Comparison of ENCODE assay signal across 8 mouse cellular contexts in the genomic region with DNA sequence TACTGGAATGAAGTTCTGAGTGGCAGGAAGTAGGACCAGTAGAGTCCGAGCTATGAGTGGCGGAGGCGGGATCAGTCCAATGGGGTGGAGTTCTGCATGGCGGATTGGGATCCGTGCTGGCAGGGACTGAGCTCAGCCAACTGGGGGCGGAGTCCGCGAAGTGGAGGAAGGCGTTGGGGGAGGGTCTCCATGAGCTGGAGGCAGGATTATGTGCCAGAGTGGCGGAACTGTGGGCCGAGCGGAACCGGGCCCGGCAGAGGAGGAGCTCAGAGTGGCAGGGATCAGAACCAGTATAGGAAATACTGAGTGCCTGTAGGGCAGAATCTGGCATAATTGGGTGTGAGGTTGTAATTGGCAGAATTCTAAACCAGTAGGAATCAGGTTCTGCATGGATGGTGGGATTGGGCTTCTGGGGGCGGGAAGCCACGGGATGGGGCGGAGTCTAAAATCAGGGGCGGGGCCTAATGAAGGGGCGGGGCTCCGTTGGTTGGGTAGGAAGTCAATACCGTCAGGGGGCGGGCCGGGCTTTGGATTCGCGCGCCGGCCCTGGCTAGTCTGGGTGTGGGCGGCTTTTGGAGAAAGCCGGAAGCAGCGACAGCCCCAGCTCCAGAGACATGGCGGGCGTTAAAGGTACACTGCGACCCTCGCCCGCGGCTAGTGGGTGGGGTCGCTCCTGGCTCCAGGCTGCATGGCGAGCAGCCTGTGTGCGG. TPM values are rescaled to one million over a fixed set of nuclear protein-coding genes. Genes with fewer than 3 reads are reported as not detected.
DNase-seq lines count a peak whose midpoint lies in the region; ATAC-seq and TF ChIP-seq lines count a peak whose summit lies in the region.

A gene (plus strand): TSS at position 523 of the 710 bp plus-strand sequence.

- H3K4me2 ChIP-seq in forebrain, embryonic 13.5 days = peak within 1 kb of the TSS; percentile 67
- peak within 1 kb of the TSS; percentile 79 for H3K4me2 ChIP-seq in liver, postnatal 0 days (ENCODE audit: low read depth, low read length)
- H3K4me2 ChIP-seq in neural tube, embryonic 14.5 days (ENCODE audit: low read depth, low read length) = peak within 1 kb of the TSS; percentile 58

- TF ChIP-seq EP300 in ES-Bruce4 (IDR thresholded peaks at IDR 0.05; ENCODE audit: insufficient read depth, low read depth, low read length) = 0 out of 2 replicates have a peak, but pooled peaks have one; percentile 38
- peak; percentile 32; the same call in 1 of the 2 replicates for TF ChIP-seq EP300 in liver, postnatal 0 days (IDR thresholded peaks at IDR 0.05; ENCODE audit: low read depth)

- H3K9me3 ChIP-seq in ES-Bruce4 (replicated peaks; ENCODE audit: control insufficient read depth, insufficient read depth, low read length, poor library complexity, severe bottlenecking) = no peaks in the 10 kb centered on the region
- no peaks in the 10 kb centered on the region for H3K9me3 ChIP-seq in forebrain, embryonic 13.5 days (replicated peaks)
- H3K9me3 ChIP-seq in liver, postnatal 0 days (ENCODE audit: low read length) = no peaks in the 10 kb centered on the region
- no peaks in the 10 kb centered on the region for H3K9me3 ChIP-seq in neural tube, embryonic 14.5 days (ENCODE audit: control insufficient read depth, low read length)

- H3K27ac ChIP-seq in ES-Bruce4 (ENCODE audit: insufficient read depth, low read length) = peak within 1 kb of the TSS; percentile 47
- H3K27ac ChIP-seq in forebrain, embryonic 13.5 days = peak within 1 kb of the TSS; percentile 79
- H3K27ac ChIP-seq in liver, postnatal 0 days (ENCODE audit: low read depth) = peak within 1 kb of the TSS; percentile 94
- peak within 1 kb of the TSS; percentile 93 for H3K27ac ChIP-seq in neural tube, embryonic 14.5 days (ENCODE audit: low read depth, low read length)

- H3K4me1 ChIP-seq in ES-Bruce4 (ENCODE audit: control insufficient read depth, insufficient read depth, low read length) = peaks cover 2% of the 10 kb centered on the region
- peaks cover 18% of the 10 kb centered on the region for H3K4me1 ChIP-seq in forebrain, embryonic 13.5 days
- peaks cover 19% of the 10 kb centered on the region for H3K4me1 ChIP-seq in liver, postnatal 0 days (ENCODE audit: insufficient read depth)
- peaks cover 9% of the 10 kb centered on the region; the same call in 1 of the 2 replicates for H3K4me1 ChIP-seq in neural tube, embryonic 14.5 days (ENCODE audit: control insufficient read depth, insufficient read depth, low read length)

- H3K27me3 ChIP-seq in ES-Bruce4 (ENCODE audit: control insufficient read depth, insufficient read depth, low read length, poor library complexity, severe bottlenecking) = no peaks in the 10 kb centered on the region
- H3K27me3 ChIP-seq in forebrain, embryonic 13.5 days = no peaks in the 10 kb centered on the region
- no peaks in the 10 kb centered on the region for H3K27me3 ChIP-seq in liver, postnatal 0 days (ENCODE audit: insufficient read depth, low read length)
- no peaks in the 10 kb centered on the region for H3K27me3 ChIP-seq in neural tube, embryonic 14.5 days (ENCODE audit: control insufficient read depth, insufficient read depth, low read length)

- peak within 1 kb of the TSS; percentile 97 for H3K4me3 ChIP-seq in ES-Bruce4 (ENCODE audit: low read depth, low read length)
- H3K4me3 ChIP-seq in forebrain, embryonic 13.5 days = peak within 1 kb of the TSS; percentile 57
- H3K4me3 ChIP-seq in liver, postnatal 0 days (ENCODE audit: low read depth, low read length) = peak within 1 kb of the TSS; percentile 86
- peak within 1 kb of the TSS; percentile 85 for H3K4me3 ChIP-seq in neural tube, embryonic 14.5 days (ENCODE audit: low read depth, low read length)

- no peaks in the 10 kb centered on the region for H3K36me3 ChIP-seq in ES-Bruce4 (ENCODE audit: control insufficient read depth, insufficient read depth, low read length, poor library complexity, severe bottlenecking)
- no peaks in the 10 kb centered on the region for H3K36me3 ChIP-seq in forebrain, embryonic 13.5 days (ENCODE audit: poor library complexity, severe bottlenecking)
- H3K36me3 ChIP-seq in liver, postnatal 0 days (replicated peaks; ENCODE audit: insufficient read depth, low read length) = no peaks in the 10 kb centered on the region; the same call in 1 of the 2 replicates
- no peaks in the 10 kb centered on the region for H3K36me3 ChIP-seq in neural tube, embryonic 14.5 days (ENCODE audit: control insufficient read depth, insufficient read depth, low read length)

- under 1% methylated on average over 38 of the region's 39 CpGs for WGBS in forebrain, embryonic 13.5 days
- under 1% methylated on average over 39 of the region's 39 CpGs for WGBS in large intestine, adult 2 months
- under 1% methylated on average over 37 of the region's 39 CpGs for WGBS in liver, postnatal 0 days (ENCODE audit: insufficient replicate concordance)
- under 1% methylated on average over 39 of the region's 39 CpGs for WGBS in neural tube, embryonic 14.5 days

- ATAC-seq in cerebellum, adult (ENCODE audit: insufficient number of reproducible peaks, low FRiP score, low TSS enrichment) = peak; percentile 96
- ATAC-seq in forebrain, embryonic 13.5 days = peak; percentile 98
- peak; percentile 93 for ATAC-seq in liver, postnatal 0 days
- ATAC-seq in neural tube, embryonic 14.5 days (ENCODE audit: low read depth) = peak; percentile 98

- TF ChIP-seq POLR2A in ES-Bruce4 (IDR thresholded peaks at IDR 0.05; ENCODE audit: insufficient read depth, low read length) = peak; percentile 41

- H3K9ac ChIP-seq in ES-Bruce4 (ENCODE audit: low read depth, poor library complexity, severe bottlenecking) = peak within 1 kb of the TSS; percentile 92
- H3K9ac ChIP-seq in forebrain, embryonic 13.5 days = peak within 1 kb of the TSS; percentile 80
- H3K9ac ChIP-seq in liver, postnatal 0 days (replicated peaks) = peak within 1 kb of the TSS; percentile 94
- H3K9ac ChIP-seq in neural tube, embryonic 14.5 days (replicated peaks; ENCODE audit: low read depth, low read length) = peak within 1 kb of the TSS; percentile 90

- intact Hi-C loops in heart, postnatal 10 days (cut with DNase I) = loop anchor here (10.0 kb wide), 2 partner anchors 383 to 1467 kb away; a partner anchor contains a TSS

- DNase-seq in heart, postnatal 10 days = peak; percentile 100
- peak; percentile 99 for DNase-seq in large intestine, adult 2 months (ENCODE audit: low read depth, low spot score)
- peak; percentile 98 for DNase-seq in liver, postnatal 0 days
- DNase-seq in testis, postnatal 10 days (ENCODE audit: low spot score) = peak; percentile 99

- TF ChIP-seq CTCF in ES-Bruce4 (IDR thresholded peaks at IDR 0.05; ENCODE audit: low read depth, low read length) = no peak
- TF ChIP-seq CTCF in liver, postnatal 0 days (IDR thresholded peaks at IDR 0.05; ENCODE audit: low read depth) = peak; percentile 12; the same call in 1 of the 2 replicates

RNA-seq across cellular contexts. Expression of the gene that starts here (rescaled TPM):
- 57.7 and 59.1 TPM in 2 replicates for polyA plus RNA-seq in ES-Bruce4 (2011; ENCODE audit: insufficient read depth, insufficient read length, low read depth, missing spikeins)
- 74.2 and 76.6 TPM in 2 replicates for polyA plus RNA-seq in forebrain, embryonic 13.5 days (2015; fragmentation: Nextera tagmentation; extraction: Ambion mirVana)
- total RNA-seq in heart, postnatal 10 days (2021) = 10 to 100 TPM; 48.3 to 53.3 TPM
- 68.8 and 70.7 TPM in 2 replicates for polyA plus RNA-seq in large intestine, adult 2 months (2012; rRNA removed)
- 39.7 and 41.1 TPM in 2 replicates for polyA plus RNA-seq in liver, postnatal 0 days (2015; fragmentation: Nextera tagmentation; extraction: Ambion mirVana)
- polyA plus RNA-seq in neural tube, embryonic 14.5 days (2014; fragmentation: Nextera tagmentation; extraction: Ambion mirVana) = 72.1 and 84.5 TPM in 2 replicates

Comparison
In these comparisons a context has a peak if more than half of its experiments do, and no peak if none do; other contexts are left out.
1. Peak in every context shown above with its lines: DNase-seq, ATAC-seq, H3K4me3 ChIP-seq and H3K27ac ChIP-seq.